Mouse (Mus musculus) lung, postnatal 25 days (tissue): ENCODE data around the gene Acta2.

Experiments used
- DNase-seq: peaks from one replicate; pipeline ENCODE4 v3.0.0; 2022; ENCODE audit warnings: low spot score

Gene Acta2

DNA sequence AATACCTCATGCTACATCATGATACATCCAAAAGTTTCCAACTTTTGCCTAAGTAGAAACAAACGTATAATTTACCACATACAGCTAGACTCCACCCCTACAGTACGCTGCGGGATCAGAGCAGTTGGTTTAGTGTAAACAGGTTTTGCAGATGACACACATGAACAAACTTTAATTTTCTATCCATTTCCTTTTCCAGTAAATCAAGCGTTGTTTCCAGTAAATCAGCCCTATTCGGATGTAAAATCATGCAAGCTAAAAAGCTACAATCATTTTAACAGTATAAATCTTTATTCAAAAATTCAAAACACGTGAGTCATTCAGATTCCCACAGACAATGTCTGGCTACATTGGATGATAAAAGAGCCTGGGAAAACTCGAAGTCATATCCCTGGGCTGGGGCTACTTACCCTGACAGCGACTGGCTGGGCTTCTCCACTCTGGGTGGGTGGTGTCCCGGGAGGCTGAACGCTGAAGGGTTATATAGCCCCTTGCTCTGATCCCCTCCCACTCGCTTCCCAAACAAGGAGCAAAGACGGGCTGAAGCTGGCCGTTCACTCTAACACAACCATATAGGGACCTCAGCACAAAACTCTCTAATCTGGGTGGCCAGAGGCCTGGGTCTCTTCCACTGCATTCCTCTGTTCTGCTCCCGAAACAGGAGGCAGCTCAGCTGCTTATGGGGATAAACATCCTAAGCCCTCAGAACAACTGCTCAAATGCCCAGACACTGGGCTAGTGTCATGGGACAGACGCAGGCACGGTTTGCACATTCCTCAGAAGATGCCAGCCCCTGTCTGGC lies at the start of gene Acta2:
Gene Acta2 (minus strand): TSS at position 711 of the 802 bp plus-strand sequence.
- DNase-seq: no peak

GRCm38 (mm10) chr19:34304917-34305316 lies 49.5 kb upstream of the Acta2 start:
- DNase-seq: no peak

DNA sequence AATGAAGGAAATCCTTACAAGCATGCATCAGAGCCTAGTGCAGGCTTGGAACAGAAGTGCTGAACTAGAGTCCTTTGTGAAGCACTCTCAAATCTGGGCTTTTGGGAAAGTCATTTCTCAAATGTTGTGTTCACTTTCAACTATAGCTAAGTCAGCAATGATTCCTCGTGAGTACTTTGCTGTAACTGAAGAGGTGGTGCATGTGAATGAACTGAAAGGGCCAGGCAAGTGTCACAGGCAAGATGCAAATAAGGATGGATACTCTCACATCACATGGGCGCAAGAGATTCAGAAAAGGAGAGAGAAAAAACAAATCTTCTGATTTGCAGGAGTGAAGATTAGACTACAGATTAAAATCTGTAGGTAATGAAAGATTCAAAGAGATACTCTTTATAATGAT lies 45.0 kb upstream of the Acta2 start:
- no peak for DNase-seq

DNA sequence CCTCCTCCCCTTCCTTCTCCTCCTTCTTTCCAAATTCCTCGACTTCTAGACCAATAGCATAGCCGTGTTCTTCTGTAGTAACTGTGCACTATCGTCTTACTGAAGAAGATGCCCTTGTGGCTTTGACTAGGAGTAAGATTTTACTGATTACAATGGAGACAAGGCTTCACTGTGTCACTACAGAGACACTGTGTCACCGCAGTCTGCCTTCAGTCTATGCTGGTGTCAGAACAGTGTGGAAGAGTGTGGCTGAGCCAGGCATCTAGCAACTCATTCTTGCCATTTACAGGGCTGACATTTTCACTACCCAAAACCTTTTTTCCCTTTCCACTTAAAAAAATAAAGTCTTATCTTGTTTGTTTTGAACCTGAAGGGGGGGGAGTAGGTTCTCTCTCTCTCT lies 43.8 kb upstream of the Acta2 start:
- no peak for DNase-seq

DNA sequence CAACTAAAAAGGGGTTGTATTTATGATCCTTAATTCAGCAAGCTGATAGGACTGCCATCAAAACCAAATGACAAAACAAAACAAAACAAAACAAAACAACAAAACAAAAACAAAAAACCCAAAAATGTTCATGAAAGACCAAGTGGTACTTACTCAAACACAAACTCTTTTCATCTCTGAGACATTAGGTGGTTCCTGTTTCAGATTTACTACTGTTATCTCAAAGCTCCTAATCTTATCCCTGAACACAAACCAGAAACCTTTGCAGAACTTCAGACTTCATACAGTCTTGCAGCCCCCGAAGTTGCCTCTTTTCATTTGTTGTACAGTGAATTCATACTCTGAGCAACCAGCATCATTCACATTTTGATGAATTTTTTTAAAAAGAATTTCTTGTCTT lies 43.1 kb upstream of the Acta2 start:
- DNase-seq: no peak

- DNase-seq: no peak
These were observed 40.1 kb upstream of the Acta2 start for GRCm38 (mm10) chr19:34295442-34295841.

DNA sequence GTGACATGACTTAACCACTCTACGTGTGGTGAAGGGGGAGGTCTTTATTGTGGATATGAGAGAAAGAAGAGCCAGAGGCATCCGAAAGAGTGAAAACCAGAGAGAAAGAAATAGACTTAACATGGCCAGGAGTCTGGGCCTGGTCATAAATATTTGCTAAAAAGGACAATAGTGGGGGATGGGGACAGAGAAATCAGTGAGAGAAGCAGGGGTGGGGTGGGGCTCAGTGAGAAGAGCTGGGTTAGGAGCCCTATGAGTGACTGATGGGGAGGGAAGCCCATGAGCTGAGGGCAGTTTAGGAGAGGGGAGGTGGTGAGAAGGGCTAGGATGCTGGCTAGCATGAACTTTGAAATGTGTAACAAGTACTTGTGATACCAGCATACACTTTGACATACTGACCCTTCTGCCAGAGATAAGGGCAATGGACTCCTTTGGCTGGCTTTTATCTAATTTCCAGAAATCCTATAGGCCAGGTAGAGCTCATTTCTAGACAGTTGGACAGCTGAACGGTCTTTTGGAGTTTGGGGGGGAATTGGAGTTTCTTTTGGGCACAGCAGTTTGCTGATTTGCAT lies 38.1 kb upstream of the Acta2 start:
- no peak for DNase-seq

GRCm38 (mm10) chr19:34292701-34293100 lies 37.3 kb upstream of the Acta2 start:
- DNase-seq: no peak

GRCm38 (mm10) chr19:34291956-34292355 lies 36.6 kb upstream of the Acta2 start:
- DNase-seq: no peak

DNA sequence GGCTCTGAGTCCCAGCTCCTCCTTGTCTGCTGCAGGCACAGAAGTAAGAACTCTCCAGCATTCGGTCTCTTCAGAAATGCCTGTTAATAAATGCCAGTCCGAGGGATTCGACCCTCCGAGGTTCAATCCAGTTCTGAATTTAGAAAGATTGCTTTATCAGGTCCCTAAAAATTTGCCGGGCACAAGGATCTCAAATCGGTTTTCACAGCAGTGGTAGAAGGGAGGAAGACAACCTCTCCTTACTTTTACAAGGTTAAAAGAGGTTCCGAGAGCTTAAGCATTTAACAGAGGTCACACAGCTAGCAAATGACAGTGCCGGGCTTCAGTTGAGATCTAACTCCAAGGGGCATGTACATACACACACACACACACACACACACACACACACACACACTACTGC lies 36.0 kb upstream of the Acta2 start:
- DNase-seq: no peak

DNA sequence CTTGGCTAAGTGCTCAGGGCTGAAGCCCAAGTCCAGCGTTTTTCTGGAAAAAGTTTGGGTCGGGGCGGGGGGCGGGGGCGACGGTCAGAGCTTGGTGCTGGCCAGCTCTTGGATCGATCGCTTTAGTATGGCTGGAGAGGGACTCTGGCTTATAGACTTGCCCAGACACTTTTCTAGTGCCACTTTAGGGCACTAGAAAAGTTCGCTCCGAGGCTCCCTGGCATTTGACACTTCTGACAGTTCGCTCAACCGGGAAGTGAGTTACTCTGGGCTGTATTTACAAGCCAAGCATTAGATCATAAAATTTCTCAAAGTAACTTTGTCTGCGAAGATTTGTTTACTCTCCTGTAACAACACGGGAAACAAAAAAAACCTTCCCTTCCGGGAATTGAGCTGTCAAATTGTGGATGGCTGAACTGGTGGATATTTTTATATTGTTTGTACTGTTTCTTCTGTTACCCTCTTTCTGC lies 35.5 kb upstream of the Acta2 start:
- DNase-seq: peak; percentile 69

DNA sequence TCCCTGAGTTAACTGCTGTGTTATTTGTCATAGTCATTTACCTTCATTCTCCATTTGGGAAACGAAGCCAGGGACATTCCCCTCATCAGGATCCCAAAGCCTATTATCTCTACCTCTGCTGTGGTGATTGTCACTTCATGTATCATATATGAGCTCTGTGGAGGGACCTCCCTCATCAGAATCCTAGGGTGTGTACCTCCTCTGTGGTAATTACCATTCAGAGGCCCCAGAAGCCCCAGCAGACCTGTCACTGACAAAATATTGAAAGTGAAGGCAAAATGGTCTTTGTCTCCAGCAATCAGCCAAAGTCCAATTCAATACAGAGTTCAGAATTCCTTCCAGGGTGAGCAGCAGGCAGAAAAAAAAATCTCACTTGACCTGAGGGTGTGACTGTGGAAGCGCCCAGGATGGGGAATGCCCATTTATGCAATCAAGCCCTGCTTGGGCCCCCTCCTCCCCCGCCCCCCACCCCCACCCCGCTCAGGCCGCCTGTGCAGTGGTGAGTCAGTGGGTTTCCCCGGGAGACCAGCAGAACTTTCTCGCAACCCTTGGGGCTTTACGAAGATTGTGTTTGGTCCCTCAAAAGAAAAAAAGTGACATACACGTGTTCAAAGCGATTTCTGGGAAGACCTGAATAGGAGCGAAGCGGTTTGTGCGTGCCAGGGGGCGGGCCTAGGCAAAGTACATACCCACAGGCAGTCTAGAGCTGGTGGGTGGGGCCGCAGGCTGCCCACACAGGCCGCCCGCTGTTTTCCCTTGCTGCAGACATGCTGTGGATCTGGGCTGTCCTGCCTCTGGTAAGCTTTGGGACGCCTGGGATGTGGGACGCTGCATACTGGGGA lies 34.8 kb upstream of the Acta2 start, which contains the start of gene Fas:
Gene Fas (plus strand): TSS at position 719 of the 842 bp plus-strand sequence.
- peak; percentile 92 for DNase-seq

DNA sequence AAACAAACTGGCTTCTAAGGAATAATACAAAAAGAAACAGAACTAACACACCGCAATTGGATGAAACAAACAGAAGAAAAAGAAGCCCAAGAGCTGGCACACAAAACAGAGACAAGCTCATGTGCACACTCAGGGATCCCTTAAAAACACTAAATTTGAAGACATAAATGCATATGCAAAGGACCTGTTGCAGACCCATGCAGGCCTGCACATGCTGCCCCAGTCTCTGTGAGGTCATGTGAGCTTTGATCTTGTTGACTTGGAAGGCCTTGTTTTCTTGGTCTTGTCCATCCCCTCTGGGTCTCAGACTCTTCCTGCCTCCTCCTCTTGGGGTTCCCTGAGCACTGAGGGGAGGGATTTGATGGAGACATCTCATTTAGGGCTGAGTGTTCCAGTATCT lies 33.3 kb upstream of the Acta2 start:
- DNase-seq: no peak

DNA sequence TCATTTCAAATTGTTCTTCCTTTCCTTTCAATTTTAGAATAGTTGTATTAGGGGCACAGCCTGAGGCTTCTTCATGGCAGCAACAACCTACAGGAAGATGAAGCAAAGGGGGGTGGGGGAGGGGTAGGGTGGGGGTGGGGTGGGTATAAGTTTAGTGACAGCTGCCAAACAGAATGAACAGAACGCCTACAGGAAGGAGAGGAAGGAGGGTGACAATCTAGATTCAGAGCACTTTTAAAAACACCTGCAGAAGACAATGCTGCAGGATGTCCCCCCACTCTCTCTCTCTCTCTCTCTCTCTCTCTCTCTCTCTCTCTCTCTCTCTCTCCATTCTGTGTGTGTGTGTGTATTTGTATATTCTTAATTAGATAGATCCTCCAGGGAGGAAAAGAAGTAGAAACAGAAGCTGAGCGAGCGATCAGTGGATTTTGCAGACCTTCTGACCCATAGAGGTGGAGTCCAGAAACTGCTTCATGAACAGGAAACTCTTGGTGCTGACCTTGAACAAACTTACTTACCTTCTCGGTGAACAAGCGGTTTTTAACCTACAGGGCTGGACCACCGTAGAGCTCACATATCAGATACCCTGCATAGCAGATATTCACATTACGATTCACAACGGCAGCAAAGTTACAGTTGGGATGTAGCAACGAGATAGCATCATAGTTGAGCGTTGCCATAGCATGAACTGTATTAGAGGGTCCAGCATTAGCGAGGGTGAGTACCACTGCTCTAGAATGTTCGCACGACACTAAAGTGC lies 32.4 kb upstream of the Acta2 start:
- DNase-seq: no peak

DNA sequence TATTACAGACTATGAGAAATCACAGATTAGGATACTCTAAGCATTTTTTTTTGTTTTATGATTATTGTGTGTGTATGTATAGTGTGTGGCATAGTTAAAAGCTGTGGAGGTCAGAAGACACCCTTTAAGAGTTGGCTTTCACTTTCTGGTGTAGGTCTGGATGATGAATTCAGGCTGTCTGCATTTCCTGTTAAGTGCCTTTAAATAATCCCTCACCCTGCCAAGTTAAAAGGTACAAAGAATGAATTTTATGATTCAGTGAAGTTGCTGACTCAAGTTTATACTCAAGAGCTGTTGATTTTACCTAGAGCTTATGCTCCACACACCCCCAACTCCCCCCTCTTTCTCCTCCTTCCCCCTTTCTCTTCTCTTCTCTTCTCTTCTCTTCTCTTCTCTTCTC lies 31.8 kb upstream of the Acta2 start:
- DNase-seq: no peak

DNA sequence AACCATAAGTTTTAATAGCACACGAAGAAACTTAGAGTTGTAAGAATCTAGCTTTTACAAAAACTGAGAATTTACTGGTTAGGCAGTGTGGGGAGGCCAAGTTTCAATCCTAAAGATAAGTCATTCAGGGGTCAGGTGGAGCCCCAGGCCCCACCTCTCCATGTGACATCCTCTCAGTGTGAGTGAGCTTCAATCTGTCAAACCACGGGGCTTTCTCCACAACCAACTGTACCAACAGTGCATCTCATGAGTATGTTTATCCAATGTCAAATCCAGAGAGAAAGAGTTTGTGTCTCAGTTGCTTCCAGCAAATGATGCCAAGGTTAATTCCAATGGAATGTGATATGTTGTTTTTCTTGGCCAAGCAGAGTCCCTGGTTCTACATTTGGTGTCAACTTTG lies 29.4 kb upstream of the Acta2 start:
- DNase-seq: no peak

GRCm38 (mm10) chr19:34284383-34284782 lies 29.0 kb upstream of the Acta2 start:
- DNase-seq: peak; percentile 57

- DNase-seq: peak; percentile 68
These were observed 28.2 kb upstream of the Acta2 start for GRCm38 (mm10) chr19:34283614-34284013.

DNA sequence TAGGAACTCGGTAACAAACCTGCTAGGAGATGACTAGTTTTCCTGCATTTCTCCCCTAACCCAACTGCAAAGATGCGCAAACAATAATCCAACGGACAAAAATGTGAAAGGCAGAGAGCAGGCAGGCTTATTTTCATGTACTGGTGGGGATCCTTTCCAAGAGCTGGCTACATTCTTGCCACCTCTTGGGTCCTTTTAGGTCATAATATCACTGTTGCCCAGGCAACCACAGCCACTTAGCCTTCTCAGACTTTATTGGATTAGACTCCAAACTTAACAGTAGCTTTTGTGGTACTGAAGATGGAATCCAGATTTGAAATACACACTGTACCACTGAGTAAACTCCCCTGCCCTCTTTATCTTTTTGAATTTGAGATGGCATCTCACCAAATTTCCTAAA lies 22.7 kb upstream of the Acta2 start:
- DNase-seq: peak; percentile 44

DNA sequence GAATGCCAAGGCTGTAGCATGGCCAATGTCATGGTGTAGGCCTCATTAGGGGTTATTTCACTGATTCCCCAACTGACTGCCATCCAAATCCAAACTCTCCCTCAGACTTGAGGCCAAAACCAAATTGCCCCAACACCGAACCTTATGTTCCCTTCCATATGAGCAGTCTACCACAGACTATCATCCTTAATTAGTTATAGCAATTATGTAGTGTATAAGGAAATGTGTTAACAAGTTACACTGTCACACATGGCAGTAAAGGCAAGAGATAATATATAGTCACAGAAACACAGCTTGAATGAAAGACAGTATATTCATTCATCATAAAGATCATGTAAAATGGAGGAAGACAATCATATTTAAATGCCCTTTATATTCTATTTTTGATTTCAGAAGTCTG lies 17.7 kb upstream of the Acta2 start:
- DNase-seq: no peak

GRCm38 (mm10) chr19:34270824-34271464 lies 15.6 kb upstream of the Acta2 start:
- DNase-seq: no peak
